Mouse (Mus musculus) E14TG2a.4 (cell line): ENCODE data around the gene Tomt.
A peak's percentile ranks its signal among the peaks of the same experiment; 100 is the strongest.
"Not testable (repeated sequence)": the region's sequence is repeated elsewhere in the genome, so short reads cannot be mapped to it uniquely, and the experiment has no call there.

Experiments
- H3K27me3 ChIP-seq: 2 replicates; pipeline ENCODE4 v1.6.1; 2014; ENCODE audit warnings: low read length, control low read depth; ENCODE audit not compliant: insufficient read depth
- H3K36me3 ChIP-seq: 2 replicates; pipeline ENCODE4 v1.6.1; 2014; ENCODE audit warnings: low read length, control low read depth; ENCODE audit not compliant: insufficient read depth
- H3K4me1 ChIP-seq: replicated peaks from 2 replicates; pipeline ENCODE4 v1.6.1; 2014; ENCODE audit warnings: low read depth, low read length, control low read depth
- H3K4me3 ChIP-seq: replicated peaks from 2 replicates; pipeline ENCODE4 v1.5.1; 2014; ENCODE audit warnings: mild to moderate bottlenecking, low read length
- H3K9me3 ChIP-seq: 2 replicates; pipeline ENCODE4 v1.6.1; 2014; ENCODE audit warnings: low read length, control low read depth
- CTCF ChIP-seq: conservative IDR thresholded peaks from 2 replicates; pipeline ENCODE4 v1.5.1; 2014; ENCODE audit warnings: low read length
- NANOG ChIP-seq: IDR thresholded peaks from 2 replicates; pipeline ENCODE4 v1.6.1; 2014; ENCODE audit warnings: borderline replicate concordance, low read length, mixed read lengths
- POU5F1 ChIP-seq: IDR thresholded peaks from 2 replicates; pipeline ENCODE4 v1.6.1; 2014; ENCODE audit warnings: low read length, borderline replicate concordance

Gene Tomt

GRCm38 (mm10) chr7:101936996-101937395 is 30.8 kb upstream of the Tomt start:
- Histone ChIP-seq H3K4me1 (peaks cover 84% of the 10 kb centered on the region), H3K27me3 (no peaks in the 10 kb centered on the region), H3K36me3 (peaks cover 55% of the 10 kb centered on the region), H3K9me3 (no peaks in the 10 kb centered on the region), H3K4me3 (no peak overlapping the region)
- TF ChIP-seq NANOG (no peak), CTCF (peak; percentile 7; the same call in 1 of the 2 replicates), POU5F1 (no peak)

- Histone ChIP-seq H3K27me3 (no peaks in the 10 kb centered on the region), H3K4me1 (peaks cover 73% of the 10 kb centered on the region), H3K4me3 (peak overlapping the region; percentile 91), H3K36me3 (peaks cover 57% of the 10 kb centered on the region), H3K9me3 (no peaks in the 10 kb centered on the region)
- TF ChIP-seq POU5F1 (no peak), NANOG (no peak), CTCF (no peak)
Observed at GRCm38 (mm10) chr7:101935957-101936356, 29.8 kb upstream of the Tomt start.

- TF ChIP-seq CTCF (no peak), NANOG (no peak), POU5F1 (no peak)
- peaks cover 47% of the 10 kb centered on the region for H3K36me3 ChIP-seq
- H3K4me3 ChIP-seq, result peak within 1 kb of the TSS; percentile 91
- H3K9me3 ChIP-seq, result no peaks in the 10 kb centered on the region
- H3K4me1 ChIP-seq, result peaks cover 53% of the 10 kb centered on the region
- no peaks in the 10 kb centered on the region for H3K27me3 ChIP-seq
Observed at GRCm38 (mm10) chr7:101933751-101934240, 27.6 kb upstream of the Tomt start, which contains the start of the genes Lrrc51 and Numa1. Gene Lrrc51 (minus strand): TSS chr7:101933895. Gene Numa1 (plus strand): TSS chr7:101934111.

- no peaks in the 10 kb centered on the region for H3K27me3 ChIP-seq
- peaks cover 42% of the 10 kb centered on the region for H3K36me3 ChIP-seq
- peaks cover 50% of the 10 kb centered on the region for H3K4me1 ChIP-seq
- TF ChIP-seq CTCF, result no peak
- TF ChIP-seq POU5F1, result no peak
- no peak for TF ChIP-seq NANOG
- H3K4me3 ChIP-seq, result peak overlapping the region; percentile 91
- H3K9me3 ChIP-seq, result no peaks in the 10 kb centered on the region
Observed at GRCm38 (mm10) chr7:101933300-101933699, 27.1 kb upstream of the Tomt start.

- H3K4me3 ChIP-seq, result peak overlapping the region; percentile 91; the same call in 1 of the 2 replicates
- peaks cover 37% of the 10 kb centered on the region for H3K36me3 ChIP-seq
- TF ChIP-seq NANOG (no peak), POU5F1 (no peak), CTCF (no peak)
- H3K9me3 ChIP-seq, result no peaks in the 10 kb centered on the region
- peaks cover 47% of the 10 kb centered on the region for H3K4me1 ChIP-seq
- no peaks in the 10 kb centered on the region for H3K27me3 ChIP-seq
Observed at GRCm38 (mm10) chr7:101932551-101932950, 26.4 kb upstream of the Tomt start.

GRCm38 (mm10) chr7:101928093-101928492 is 21.9 kb upstream of the Tomt start:
- TF ChIP-seq CTCF (no peak), POU5F1 (no peak)
- peaks cover 13% of the 10 kb centered on the region for H3K36me3 ChIP-seq
- no peak overlapping the region for H3K4me3 ChIP-seq
- H3K4me1 ChIP-seq, result peaks cover 20% of the 10 kb centered on the region
- H3K9me3 ChIP-seq, result no peaks in the 10 kb centered on the region
- H3K27me3 ChIP-seq, result no peaks in the 10 kb centered on the region

- not testable (repeated sequence) for H3K27me3 ChIP-seq, H3K36me3 ChIP-seq, H3K9me3 ChIP-seq, H3K4me3 ChIP-seq
- H3K4me1 ChIP-seq, result peaks cover 17% of the 10 kb centered on the region
- TF ChIP-seq CTCF, result peak; percentile 36
Observed at GRCm38 (mm10) chr7:101925892-101926291, 19.7 kb upstream of the Tomt start.

GRCm38 (mm10) chr7:101918071-101918470 is 11.9 kb upstream of the Tomt start:
- TF ChIP-seq CTCF (peak; percentile 84), POU5F1 (no peak)
- H3K27me3 ChIP-seq, result no peaks in the 10 kb centered on the region
- H3K9me3 ChIP-seq, result no peaks in the 10 kb centered on the region
- H3K36me3 ChIP-seq, result peaks cover 24% of the 10 kb centered on the region
- H3K4me1 ChIP-seq, result peaks cover 16% of the 10 kb centered on the region
- H3K4me3 ChIP-seq, result no peak overlapping the region

- no peaks in the 10 kb centered on the region for H3K27me3 ChIP-seq
- H3K36me3 ChIP-seq, result peaks cover 81% of the 10 kb centered on the region
- TF ChIP-seq POU5F1 (no peak), CTCF (peak; percentile 61)
- no peak overlapping the region for H3K4me3 ChIP-seq
- no peaks in the 10 kb centered on the region for H3K9me3 ChIP-seq
- H3K4me1 ChIP-seq, result peaks cover 39% of the 10 kb centered on the region
Observed at GRCm38 (mm10) chr7:101911982-101912381, 5.8 kb upstream of the Tomt start.
